Mouse (Mus musculus) heart, adult 2 months (tissue): ENCODE data around the gene Zfp978.

ENCODE experiments used
- CTCF ChIP-seq: fragments of 200-600 bp; IDR thresholded peaks from 2 replicates; pipeline ENCODE4 v1.8.1; 2022; ENCODE audit warnings: antibody characterized with exemption, mild to moderate bottlenecking, moderate library complexity
- EP300 ChIP-seq: fragments of 200-500 bp; IDR thresholded peaks from 2 replicates; pipeline ENCODE4 v1.6.1; 2011; ENCODE audit warnings: low read depth, low read length, control low read depth; ENCODE audit not compliant: insufficient read depth
- POLR2A ChIP-seq: fragments of 200-500 bp; IDR thresholded peaks from 2 replicates; pipeline ENCODE4 v1.6.1; 2011; ENCODE audit warnings: mild to moderate bottlenecking, low read depth, low read length, control low read depth; ENCODE audit not compliant: insufficient read depth

- TF ChIP-seq CTCF: no peak
- no peak for TF ChIP-seq EP300
- no peak for TF ChIP-seq POLR2A
These were observed 71.3 kb downstream of the Zfp978 start for GRCm38 (mm10) chr4:147432443-147432790.
